Comparison of ENCODE assay signal across 26 mouse cellular contexts in genomic region chr11:21339088-21339487, GRCm38 (mm10). TPM values are rescaled to one million over a fixed set of nuclear protein-coding genes. Genes with fewer than 3 reads are reported as not detected.
DNase-seq lines count a peak whose midpoint lies in the region; ATAC-seq and TF ChIP-seq lines count a peak whose summit lies in the region.
"Had no signal": no experiment of that assay in that cellular context is flagged by ENCODE, and none has a peak within 500 bp of the region (broad histone marks: within the 10 kb centered on the region; RNA-seq: fewer than 3 reads in every experiment).

No protein-coding gene starts in this region.

- intact Hi-C loops in left cerebral cortex, postnatal 25 days (cut with DNase I), result loop anchor here (2.0 kb wide), 1 partner anchor 32 kb away; the partner anchor contains the start of gene Ugp2
- intact Hi-C loops in left cerebral cortex, adult 2 months (cut with DNase I), result loop anchor here (2.0 to 10.0 kb wide), 2 partner anchors 32 to 226 kb away; partner anchors contain the start of gene Ugp2

- TF ChIP-seq CTCF in layer of hippocampus, adult 2 months (conservative IDR thresholded peaks at IDR 0.05), result no peak
- no peak for TF ChIP-seq CTCF in left cerebral cortex, adult 2 months (IDR thresholded peaks at IDR 0.05)

- H3K27ac ChIP-seq in layer of hippocampus, adult 2 months, result peak overlapping the region; percentile 23; the same call in 1 of the 2 replicates
- no peak overlapping the region for H3K27ac ChIP-seq in left cerebral cortex, adult 2 months
- H3K27ac ChIP-seq: embryonic facial prominence, embryonic 10.5 days; embryonic facial prominence, embryonic 13.5 days; forebrain, embryonic 12.5 days; forebrain, embryonic 15.5 days; hindbrain, embryonic 12.5 days; hindbrain, embryonic 15.5 days had no signal

- H3K4me3 ChIP-seq in layer of hippocampus, adult 2 months, result no peak overlapping the region
- H3K4me3 ChIP-seq in left cerebral cortex, adult 2 months, result no peak overlapping the region
- H3K4me3 ChIP-seq: embryonic facial prominence, embryonic 10.5 days; embryonic facial prominence, embryonic 13.5 days; erythroblast, embryonic 14.5 days; forebrain, embryonic 12.5 days; forebrain, embryonic 15.5 days; hindbrain, embryonic 12.5 days; hindbrain, embryonic 15.5 days had no signal

- no peak for DNase-seq in frontal cortex, postnatal 10 days (ENCODE audit: low spot score in 2 of 2)
- no peak for DNase-seq in layer of hippocampus, adult 2 months (ENCODE audit: low spot score in 2 of 2)
- no peak for DNase-seq in layer of hippocampus, postnatal 36 days
- peak; percentile 22 to 79 for DNase-seq in left cerebral cortex, postnatal 25 days (ENCODE audit: low spot score in 2 of 2)
- DNase-seq in left cerebral cortex, adult 2 months (ENCODE audit: extremely low spot score in 1 of 2, low spot score in 2 of 2), result no peak
- DNase-seq in brain, adult 2 months (ENCODE audit: low read depth, low spot score), result peak; percentile 58
- DNase-seq in adipocyte (ENCODE audit: low spot score), result no peak
- DNase-seq: adrenal gland, adult 2 months; adrenal gland, postnatal 14 days; B cell, adult 2 months; cerebellum, adult 11-12 months; cerebellum, adult 8-10 months; cerebellum, postnatal 10 days; cerebellum, postnatal 36 days; embryo, embryonic 11 days; gastrocnemius, postnatal 10 days; heart, adult 11 months had no signal

- peak; percentile 95 for ATAC-seq in frontal cortex, adult (ENCODE audit: low TSS enrichment)
- ATAC-seq: forebrain, embryonic 15.5 days; Patski had no signal

RNA-seq across cellular contexts. Expression of gene Ugp2, which starts 31.9 kb away (rescaled TPM):
- 10 to 100 TPM; 74.0 to 81.0 TPM for total RNA-seq in layer of hippocampus, adult 2 months (2021)
- total RNA-seq in layer of hippocampus, postnatal 36 days (2021), result 10 to 100 TPM; 81.6 to 90.6 TPM
- 10 to 100 TPM; 76.5 to 77.6 TPM for total RNA-seq in left cerebral cortex, postnatal 25 days (2021)
- total RNA-seq in left cerebral cortex, adult 2 months (2021), result 10 to 100 TPM; 69.0 to 76.3 TPM

Comparison
In these comparisons a context has a peak if more than half of its experiments do, and no peak if none do; other contexts are left out.
1. DNase-seq: peak in left cerebral cortex, postnatal 25 days (2 of 2) and brain, adult 2 months (single experiment); none in frontal cortex, postnatal 10 days (0 of 2), layer of hippocampus, adult 2 months (0 of 2), layer of hippocampus, postnatal 36 days (0 of 2), left cerebral cortex, adult 2 months (0 of 2) and adipocyte (single experiment).